Mouse (Mus musculus): ENCODE data around the gene Shoc2.
A peak's percentile ranks its signal among the peaks of the same experiment; 100 is the strongest.
"Not testable (repeated sequence)": the region's sequence is repeated elsewhere in the genome, so short reads cannot be mapped to it uniquely, and the experiment has no call there.

Shoc2 gene

GRCm38 (mm10) chr19:53943802-53944785 is at the start of gene Shoc2, which contains the start of gene Bbip1:
Gene Shoc2 (plus strand): TSS chr19:53944306.
Gene Bbip1 (minus strand): TSS chr19:53944627.
- DNase-seq = peak; percentile 100

- no peak for DNase-seq
These were observed 49.5 kb upstream of the Shoc2 start for GRCm38 (mm10) chr19:53894538-53895121.

GRCm38 (mm10) chr19:53898046-53898445 is 46.1 kb upstream of the Shoc2 start:
- no peak for DNase-seq

- DNase-seq = no peak
These were observed 45.6 kb upstream of the Shoc2 start for GRCm38 (mm10) chr19:53898498-53898897.

- no peak for DNase-seq
These were observed 44.9 kb upstream of the Shoc2 start for GRCm38 (mm10) chr19:53898970-53899900.

GRCm38 (mm10) chr19:53899941-53900610 is 44.0 kb upstream of the Shoc2 start:
- DNase-seq = no peak

GRCm38 (mm10) chr19:53901931-53902738 is 42.0 kb upstream of the Shoc2 start:
- no peak for DNase-seq

GRCm38 (mm10) chr19:53902739-53903487 is 41.2 kb upstream of the Shoc2 start:
- DNase-seq = peak; percentile 99

- DNase-seq = peak; percentile 56
These were observed 40.4 kb upstream of the Shoc2 start for GRCm38 (mm10) chr19:53903507-53904321.

GRCm38 (mm10) chr19:53904833-53905480 is 39.1 kb upstream of the Shoc2 start:
- DNase-seq = no peak

GRCm38 (mm10) chr19:53906033-53906702 is 37.9 kb upstream of the Shoc2 start:
- peak; percentile 27 for DNase-seq

GRCm38 (mm10) chr19:53906703-53907070 is 37.4 kb upstream of the Shoc2 start:
- not testable (repeated sequence) for DNase-seq

- DNase-seq = no peak
These were observed 29.2 kb upstream of the Shoc2 start for GRCm38 (mm10) chr19:53914950-53915349.

- no peak for DNase-seq
These were observed 24.6 kb upstream of the Shoc2 start for GRCm38 (mm10) chr19:53919541-53919940.

GRCm38 (mm10) chr19:53921996-53922395 is 22.1 kb upstream of the Shoc2 start:
- DNase-seq = not testable (repeated sequence)

- DNase-seq = peak; percentile 71
These were observed 18.8 kb upstream of the Shoc2 start for GRCm38 (mm10) chr19:53925338-53925751.

GRCm38 (mm10) chr19:53926705-53927104 is 17.4 kb upstream of the Shoc2 start:
- DNase-seq = no peak

GRCm38 (mm10) chr19:53929218-53929617 is 14.9 kb upstream of the Shoc2 start:
- no peak for DNase-seq

GRCm38 (mm10) chr19:53933050-53933449 is 11.1 kb upstream of the Shoc2 start:
- no peak for DNase-seq
